Mouse (Mus musculus): ENCODE results near the gene Mapkapk2.

Gene Mapkapk2

DNA sequence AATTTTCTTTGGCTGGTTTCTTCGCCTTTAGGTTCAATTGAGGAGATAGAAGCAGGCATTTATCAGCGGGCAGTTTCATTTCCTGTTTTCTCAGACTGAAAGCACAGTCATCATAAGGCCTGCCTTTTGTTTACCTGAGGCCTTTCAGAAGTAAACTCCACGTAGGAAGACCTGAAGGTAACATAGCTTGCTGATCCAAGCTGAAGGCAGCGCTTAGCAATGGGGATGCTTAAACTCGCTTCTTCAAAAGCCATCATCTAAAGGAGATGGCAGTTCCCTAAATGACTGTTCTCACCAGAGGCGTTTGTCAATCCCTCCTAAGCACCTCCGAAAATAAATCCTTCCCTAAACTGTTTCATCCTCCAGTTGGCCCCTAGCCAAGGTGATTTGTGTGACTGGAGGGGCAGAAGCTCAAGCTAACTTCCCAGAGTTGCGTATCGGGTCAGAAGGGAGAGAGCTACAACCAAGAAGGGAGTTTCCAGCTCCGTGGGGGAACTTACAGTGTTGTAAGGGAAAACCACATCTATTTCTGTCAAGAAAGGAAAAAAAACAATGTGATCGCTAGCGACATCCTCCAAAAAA, 13.0 kb upstream of the Mapkapk2 start:
- DNase-seq = peak; percentile 33

DNA sequence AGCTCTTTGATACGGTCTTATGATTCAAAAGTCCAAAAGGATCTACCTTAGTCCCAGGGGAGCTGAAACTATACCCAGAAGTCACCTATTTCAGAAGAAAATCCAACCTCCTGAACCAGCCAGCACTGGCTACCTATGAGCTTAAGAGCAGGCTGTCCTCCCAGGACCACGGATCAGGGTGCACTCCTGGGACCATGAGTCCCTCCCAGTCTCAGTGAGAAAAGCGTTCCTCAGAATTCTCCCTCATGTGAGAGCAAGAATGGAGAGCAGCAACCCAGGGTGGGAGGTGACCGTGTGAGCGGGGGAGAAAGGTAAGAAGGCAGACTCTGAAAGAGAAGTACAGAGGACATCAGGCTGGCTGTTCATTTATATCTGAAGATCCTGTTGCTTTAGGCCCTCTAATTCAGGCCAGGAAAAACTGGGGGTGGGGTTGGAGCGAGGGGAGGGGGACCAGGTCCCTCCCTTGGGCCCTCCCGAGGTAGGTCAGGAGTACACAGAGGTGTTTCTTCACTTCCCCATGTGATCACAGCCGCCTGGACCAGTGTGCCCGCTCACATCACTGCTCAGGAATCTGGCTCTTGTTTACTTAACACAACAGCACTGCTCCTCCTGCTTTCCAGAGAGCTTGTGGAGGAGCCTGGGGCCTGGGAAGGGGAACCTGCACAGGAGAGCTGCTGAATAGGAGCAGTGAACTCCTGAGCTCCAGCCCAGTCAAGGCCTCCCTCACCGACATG, 10.1 kb upstream of the Mapkapk2 start:
- peak; percentile 48 for DNase-seq

DNA sequence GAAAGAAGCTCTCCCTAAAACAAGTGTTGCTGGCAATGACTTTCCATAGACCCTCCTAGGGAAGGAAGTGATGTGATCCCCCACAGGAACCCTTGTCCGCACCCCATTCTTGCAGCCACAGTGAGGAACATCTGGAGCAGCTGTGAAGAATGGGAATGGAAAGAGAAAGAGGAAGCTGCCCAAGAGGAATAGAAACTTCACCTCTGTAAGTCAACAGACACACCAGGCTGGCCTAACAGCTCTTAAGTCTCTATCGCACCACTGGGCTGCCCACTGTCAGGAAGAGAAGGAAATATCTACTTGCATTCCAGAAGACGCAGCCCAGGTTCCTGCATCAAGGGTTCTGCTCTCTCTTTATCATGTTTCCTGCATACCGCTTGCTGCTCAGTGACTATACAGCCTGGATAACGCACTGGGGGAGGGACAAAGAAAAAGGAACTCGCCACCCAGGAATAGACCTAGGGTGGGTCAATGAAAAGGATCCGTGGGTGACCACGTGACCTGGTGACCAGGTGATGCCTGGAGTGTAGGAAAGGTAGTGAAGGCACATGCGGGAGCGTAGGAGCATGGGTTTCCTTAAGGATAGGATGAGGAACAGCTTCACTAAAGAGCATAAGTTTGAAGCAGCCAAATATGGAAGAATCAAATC, 6.3 kb upstream of the Mapkapk2 start:
- DNase-seq = no peak

DNA sequence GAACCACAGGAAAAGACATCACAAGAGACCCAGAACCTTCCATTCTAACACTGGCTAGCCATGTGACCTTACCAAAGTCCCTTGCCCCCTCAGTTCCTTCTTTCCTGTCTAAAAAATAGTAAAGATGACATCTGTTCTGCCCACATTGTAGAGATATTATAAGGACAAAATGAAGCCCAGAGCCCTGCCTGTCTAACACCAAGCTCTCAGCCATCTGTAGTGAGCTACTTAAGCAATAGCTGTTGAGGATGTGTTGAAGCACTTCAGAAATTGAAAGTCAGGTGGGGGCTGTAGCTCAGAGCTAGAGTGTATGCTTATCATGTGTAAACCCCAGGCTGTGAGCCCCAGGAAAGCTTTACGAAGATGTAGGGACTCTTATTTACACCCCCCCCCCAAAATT, 3.2 kb upstream of the Mapkapk2 start:
- no peak for DNase-seq

DNA sequence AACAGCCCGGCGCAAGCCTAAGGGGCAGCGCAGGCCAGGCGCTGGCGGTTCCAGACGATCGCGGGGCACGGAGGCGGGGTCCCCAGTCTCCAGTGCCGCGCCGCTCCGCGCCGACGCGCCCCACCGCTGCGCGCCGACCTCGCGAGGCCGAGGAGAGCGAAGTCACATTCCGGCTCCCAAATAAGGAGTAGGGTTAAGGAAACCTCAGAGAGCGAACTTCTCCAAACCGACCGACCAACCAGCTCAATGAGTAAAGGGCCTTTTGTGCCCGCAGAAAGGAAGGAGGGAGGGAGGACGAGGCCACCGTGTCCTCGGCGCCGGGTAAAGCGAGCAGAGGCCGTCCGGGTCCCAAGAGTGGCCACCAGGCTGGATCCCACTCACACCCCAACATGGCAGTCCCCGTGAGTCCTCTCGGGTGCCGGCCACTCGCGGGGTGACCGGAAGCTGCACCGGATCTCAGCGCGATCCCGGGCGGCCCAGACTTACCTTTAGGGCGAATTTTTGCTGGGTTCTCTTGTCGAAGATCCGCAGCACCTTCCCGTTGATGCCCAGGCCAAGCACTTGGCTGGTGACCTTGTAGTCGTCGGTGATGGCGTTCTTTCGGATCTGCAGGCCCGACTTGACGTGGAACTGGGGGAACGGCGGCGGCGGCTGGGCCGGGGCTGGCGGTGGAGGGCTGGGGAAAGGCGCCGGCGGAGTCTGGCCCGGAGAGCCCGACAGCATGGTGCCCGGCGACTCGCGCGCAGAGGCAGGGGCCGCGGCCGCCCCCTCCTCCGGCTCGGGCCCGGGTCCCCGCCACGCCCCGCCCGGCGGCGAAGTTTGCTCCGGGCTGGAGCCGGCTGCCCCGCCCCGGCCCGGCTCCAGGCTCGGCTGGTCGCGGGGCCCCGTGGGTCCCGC, 575 bp downstream of the Mapkapk2 start:
- DNase-seq = peak; percentile 72

DNA sequence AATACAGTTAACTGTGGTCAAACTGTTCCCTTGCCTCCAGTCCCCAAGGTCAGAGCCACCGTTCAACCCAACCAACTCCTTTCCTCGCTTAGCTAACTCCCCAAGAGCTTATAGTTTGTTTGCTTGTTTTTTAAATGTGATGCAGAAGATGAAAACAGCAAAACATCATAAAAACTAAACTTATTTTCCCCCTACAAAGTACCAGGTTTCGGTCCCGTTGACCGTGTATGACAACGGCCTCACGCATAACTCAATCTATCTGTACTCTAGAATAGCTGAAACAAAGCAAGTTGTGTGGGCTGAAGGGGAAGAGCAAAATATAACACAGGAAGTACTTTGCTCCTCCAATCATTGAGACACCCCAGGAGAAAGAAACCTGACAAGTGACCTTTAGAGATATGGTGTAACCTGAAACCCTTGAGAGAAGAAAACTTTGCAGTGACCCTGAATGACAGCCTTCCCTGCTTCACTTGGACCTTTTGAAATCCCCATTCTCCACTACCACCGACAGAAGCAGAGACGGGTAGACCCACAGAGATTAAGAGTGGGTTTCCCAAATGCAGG, 1.4 kb downstream of the Mapkapk2 start:
- peak; percentile 36 for DNase-seq

DNA sequence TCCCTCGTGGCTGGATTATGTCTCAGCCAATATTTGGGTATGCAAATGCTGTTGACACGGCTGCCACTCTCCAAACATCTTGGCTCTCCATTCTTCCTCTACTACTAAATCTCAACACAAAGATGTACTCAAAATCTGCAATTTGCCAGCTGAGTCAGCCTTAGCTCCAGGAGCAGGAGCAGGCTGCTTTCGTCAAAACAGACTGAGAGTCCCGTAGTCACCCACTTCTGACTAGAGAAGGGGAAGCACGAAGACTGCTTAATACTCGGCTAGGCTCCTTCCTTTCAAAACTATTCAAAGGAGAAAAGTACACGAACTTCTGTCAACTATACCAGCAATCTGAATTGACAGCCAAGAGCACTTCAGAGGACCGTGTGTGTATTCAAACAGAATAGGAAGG, 2.1 kb downstream of the Mapkapk2 start:
- no peak for DNase-seq

DNA sequence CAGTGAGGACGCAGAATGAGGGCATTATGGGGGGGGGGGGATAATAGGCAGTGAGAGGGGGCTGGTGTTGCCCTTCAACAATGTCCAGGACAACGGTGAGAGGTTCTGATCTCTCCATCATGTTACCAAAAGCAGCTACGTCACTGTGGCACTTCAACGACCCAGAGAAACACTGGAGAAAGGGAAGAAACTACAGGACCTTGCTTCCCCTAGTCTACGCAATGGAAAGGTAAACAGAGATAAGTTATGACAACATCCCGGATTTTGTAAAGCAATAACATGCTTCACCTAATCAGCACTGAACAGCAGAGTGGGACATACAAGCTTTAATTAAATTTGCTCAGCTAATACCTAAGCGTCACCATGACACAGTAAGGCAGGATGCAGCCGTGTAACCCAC, 3.7 kb downstream of the Mapkapk2 start:
- DNase-seq = no peak

DNA sequence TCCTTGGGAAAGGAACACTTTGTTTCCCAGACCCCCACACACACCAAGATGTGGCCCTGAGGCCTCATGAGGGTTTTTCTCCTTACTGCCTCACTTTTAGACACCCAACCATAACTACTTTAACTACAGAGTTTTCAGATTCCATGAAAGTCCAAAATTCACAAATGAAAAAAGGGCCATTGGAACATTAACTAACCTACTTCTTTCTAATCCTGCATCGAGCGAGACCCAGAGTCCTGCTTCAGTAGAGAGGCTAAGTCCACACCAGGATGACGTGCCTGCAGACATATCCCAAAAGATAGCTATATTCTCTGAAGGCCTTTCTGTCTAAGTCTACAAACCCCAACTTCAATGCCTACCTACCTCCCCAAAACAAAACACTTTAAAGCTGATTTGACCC, 4.8 kb downstream of the Mapkapk2 start:
- peak; percentile 62 for DNase-seq

DNA sequence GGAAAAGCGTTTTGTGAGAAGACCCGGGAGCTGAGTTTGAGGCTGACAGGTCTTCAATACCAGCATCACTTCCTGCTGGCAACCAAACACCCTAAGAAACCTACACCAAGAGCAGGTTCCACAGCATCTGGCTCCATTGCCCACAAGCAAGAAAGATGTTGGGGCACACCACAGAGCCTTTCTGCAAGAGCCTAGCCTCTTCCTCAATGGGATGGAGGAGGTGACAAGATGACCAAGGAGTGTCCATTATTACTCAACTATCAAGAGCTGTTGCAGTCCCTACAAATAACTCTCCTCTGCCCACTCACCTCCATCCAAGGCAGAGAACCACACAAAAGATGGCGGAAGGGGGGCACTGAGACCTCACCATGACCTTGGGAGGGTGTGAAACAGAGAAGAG, 5.5 kb downstream of the Mapkapk2 start:
- DNase-seq = no peak

DNA sequence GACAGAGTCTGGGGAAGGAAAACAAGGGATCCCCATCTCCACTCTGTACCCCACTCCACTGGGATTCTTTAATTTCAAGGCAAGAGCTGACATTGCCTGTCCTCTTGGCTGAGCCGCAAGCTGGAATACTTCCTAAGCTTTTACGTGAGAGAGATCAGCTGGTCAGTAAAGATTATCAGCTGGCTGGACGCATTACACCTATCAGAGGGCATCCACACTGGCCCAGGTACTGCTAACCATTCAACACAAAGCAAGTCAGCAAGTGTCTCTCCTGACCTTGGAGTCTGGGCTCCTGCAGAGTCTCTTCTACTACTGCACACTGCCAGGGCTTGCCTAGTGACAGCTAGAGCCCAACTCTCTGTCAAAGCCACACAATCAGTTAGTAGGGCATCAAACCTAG, 6.1 kb downstream of the Mapkapk2 start:
- no peak for DNase-seq

DNA sequence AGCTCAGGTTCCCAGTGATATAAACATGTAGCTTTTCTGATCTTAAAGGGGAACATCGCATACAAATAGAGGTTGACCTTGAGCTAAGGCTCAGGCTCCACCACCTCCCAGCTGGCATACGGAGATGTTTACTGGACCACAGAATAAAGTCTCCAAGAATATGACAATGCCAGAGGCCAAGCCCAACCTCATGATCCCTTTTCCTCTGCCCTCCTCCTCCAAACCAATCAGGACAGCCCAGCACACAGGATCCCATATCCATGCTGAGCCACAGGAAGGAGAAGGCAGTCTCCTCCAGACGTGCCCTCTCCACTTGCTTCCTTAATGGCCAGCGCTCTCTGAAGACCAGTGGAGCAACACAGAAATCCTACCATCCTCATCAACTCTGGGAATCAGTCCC, 6.7 kb downstream of the Mapkapk2 start:
- no peak for DNase-seq

DNA sequence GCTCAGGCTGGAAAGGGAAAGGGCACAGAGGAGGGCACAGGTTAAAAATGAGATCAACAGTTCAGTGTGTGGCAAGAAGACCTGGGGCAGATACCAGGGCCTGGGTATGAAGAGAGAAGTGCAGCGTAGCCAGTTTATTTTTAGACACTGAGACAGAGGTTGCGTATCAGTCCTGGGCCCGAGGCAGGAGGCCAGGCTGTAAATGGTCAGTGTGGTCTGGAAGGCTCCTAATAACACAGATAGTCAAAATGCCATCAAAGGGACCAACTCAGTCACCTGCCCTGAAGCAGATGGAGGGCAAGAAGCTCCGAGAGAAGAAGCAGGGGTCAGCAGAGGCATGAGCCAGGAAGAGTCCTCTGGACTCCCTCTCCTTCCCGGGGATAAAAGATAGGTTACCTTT, 7.4 kb downstream of the Mapkapk2 start:
- DNase-seq = peak; percentile 49

DNA sequence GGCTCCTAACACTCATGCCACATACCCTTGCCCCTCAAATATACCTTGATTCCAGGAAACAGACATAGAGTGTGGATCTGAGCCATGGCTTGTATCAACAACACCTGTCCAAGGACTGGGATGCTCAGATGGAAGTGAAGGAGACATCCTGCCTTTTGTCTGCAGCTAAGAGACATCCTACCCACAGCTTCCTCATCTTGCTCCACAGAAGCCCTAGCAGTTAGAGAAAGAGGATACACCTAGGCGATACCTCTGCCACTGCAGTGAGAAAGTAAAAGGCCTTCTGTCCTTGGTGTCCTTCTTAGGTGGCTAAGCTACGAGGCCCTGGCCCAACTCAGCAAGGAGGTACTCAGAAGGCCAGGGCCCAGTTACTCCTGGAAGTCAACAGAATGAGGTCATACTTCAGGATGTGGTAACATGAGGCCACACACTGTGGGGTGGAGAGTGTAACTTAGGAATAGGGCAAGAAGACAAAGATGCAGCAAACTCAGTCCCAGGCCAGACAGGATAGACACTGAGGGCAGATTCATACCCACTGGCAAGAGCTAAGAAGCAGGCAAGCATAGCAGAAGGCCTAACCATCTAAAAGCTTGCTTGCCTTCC, 8.0 kb downstream of the Mapkapk2 start:
- no peak for DNase-seq

DNA sequence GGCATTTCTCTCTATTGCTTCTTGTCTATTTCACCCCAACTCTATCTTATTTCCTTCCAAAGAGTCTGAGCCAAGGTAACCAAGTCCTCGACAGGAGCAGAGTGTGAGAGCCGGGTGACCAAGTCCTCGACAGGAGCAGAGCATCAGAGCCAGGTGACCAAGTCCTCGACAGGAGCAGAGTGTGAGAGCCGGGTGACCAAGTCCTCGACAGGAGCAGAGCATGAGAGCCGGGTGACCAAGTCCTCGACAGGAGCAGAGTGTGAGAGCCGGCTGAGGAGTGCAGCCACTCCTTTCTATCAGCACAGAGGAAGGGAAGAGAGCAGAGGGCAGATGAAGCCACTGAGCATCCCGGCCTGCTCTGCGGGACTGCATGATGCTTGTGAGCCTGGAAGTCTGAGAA, 9.1 kb downstream of the Mapkapk2 start:
- no peak for DNase-seq

DNA sequence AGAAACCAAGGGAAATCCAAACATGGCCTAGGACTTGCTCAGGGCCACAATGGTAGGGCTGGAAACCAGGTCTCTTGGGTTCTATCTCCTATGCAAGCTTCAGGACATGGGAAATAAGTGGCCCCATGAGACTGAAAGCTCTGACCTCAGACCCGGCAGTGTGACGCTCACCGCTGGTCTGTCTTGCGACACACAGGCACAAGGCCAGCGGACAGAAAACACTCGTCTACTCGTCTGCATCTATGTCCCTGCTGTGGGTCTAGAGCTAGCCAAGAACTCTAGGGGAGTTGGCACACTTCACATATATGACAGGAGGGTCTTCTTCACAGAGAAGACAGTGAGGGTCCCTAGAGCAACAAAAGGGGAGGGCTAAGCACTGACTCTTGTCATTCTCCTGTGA, 10.7 kb downstream of the Mapkapk2 start:
- DNase-seq = peak; percentile 47

DNA sequence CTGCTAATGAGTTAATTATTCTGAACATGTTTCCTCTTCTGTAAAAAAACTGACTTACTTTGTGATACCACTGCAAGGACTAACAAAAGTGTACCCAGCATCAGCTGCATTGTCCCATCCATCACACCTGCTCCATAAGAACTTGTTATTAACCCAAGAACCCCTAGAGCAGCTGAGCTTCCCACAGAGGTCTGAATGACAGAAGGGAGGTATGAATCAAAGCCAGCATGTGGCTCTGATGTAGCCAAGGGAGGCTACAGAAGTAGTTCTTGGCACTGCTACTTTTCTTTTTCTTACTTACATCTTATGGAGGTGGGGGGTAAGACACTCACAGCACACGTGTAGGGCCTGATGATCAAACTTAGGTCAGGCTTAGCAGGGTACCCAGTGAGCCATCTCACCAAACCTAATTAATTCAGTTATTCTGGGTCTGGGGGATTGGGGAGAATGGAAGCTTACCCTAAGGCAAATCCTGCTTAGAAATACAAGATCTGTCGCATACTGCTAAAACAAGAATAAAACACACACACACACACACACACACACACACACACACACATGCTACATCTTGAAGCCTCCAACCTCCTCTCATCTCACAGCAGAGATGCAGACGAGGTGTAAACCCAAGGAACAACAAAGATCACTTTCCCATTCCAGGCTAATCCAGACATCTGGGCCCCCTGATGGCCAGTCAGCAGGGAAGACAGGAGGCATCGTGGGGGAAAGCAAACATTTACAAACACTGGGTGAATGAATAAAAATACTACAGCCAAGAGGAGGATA, 11.5 kb downstream of the Mapkapk2 start:
- DNase-seq = no peak

DNA sequence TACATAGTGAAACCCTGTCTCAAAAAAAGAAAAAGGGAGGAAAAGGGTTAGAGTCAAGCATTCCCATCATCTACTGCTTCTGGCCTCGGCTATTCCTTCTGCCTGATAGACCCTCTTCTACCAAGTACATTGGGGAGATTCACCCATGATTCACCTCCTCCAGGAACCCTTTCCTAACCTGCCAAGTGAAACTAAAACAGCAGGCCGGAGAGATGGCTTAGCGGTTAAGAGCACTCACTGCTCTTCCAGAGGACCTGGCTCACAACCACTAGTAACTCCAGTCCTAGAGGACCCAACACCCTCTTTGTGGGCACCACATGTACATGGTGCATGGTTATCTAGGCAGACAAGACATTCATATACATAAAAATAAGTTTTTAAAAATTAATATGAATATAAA, 12.4 kb downstream of the Mapkapk2 start:
- no peak for DNase-seq

DNA sequence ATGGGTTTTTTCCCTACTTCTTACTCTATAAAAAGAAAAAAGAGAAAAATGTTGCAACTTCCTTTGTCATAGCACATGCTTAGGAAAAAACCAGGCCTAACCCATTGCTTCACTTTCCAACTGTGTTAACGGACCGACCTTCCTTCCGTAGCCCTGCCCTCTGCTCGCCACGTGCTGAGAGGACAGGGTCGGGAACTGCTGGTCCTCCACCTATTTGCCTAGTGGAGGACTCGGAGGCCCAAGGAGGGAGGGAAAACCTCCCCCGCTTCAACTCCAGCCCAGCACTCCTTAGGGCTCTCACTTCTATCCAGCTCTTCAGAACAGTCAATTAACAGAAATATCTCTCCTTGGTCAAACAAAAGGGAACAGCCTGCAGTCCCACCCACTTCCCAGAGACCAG, 13.3 kb downstream of the Mapkapk2 start:
- DNase-seq = peak; percentile 51

DNA sequence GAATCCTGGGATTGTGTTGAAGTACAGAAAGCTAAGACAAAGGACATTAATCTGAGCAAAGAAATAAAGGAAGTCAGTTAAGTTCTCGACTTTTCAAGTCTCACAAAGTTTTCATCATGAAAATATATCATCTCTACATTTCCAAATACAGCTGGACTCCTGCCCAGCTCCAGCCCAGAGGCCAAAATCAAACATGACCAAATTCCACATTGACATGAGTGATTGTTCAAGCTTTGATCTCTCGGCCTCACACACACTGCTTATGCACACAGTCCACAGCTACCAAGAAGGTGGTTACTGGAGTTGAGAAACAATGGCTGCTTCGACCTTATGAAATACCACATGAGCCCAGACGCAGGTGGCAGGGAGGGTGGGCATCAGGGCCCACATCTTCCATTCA, 14.0 kb downstream of the Mapkapk2 start:
- peak; percentile 47 for DNase-seq

DNA sequence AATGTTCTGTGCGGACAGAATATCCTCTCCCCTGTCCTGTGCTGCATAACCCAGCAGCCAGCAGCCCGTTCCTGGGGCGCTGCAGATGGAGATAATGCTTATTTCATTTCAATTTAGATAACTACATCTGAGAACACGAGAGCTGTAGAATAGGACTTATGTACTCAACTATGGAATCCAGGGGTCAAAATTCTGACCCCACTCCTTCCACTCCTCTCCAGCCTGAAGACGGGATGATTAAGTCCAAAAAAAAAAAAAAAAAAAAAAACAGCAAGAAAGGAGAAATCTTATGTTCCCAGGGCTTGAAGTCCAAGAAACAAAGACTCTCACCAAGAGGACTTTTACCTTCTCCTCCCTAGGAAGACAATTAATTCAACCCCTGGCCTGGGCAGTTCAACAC, 14.5 kb downstream of the Mapkapk2 start:
- DNase-seq = peak; percentile 44

DNA sequence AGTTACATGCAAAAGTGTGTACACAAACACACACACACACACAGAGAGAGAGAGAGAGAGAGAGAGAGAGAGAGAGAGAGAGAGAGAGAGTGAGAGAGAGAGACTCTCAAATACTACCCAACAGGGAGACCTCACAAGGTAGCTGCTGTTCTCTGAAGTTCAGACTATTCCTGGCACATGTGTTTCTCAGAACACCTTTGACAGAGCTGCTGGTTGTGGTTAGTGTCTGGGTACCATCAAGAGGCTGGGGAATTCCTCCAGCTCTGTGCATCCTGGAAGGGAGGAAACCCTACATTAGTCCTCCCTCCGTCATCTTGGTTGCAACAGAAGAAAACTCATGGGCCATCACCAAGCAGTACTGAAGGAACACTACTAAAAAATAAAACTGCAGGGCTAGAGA, 16.9 kb downstream of the Mapkapk2 start:
- DNase-seq = no peak
